Mouse (Mus musculus) spleen, adult 2 months (tissue): ENCODE data around the gene Hnrnpul1. TPM values are rescaled to one million over a fixed set of nuclear protein-coding genes. Genes with fewer than 3 reads are reported as not detected.

Experiments used
- DNase-seq, 2 experiments: peaks; one replicate each; pipeline versions ENCODE4 v3.0.0 to v3.0.0-alpha.2; 2012 to 2021; ENCODE audit warnings: low spot score in 2 of 2, low read depth in 1 of 2
- H3K27ac ChIP-seq: fragments of 200-500 bp; 2 replicates; pipeline ENCODE4 v1.5.1; 2012; ENCODE audit warnings: low read length, inconsistent platforms; ENCODE audit not compliant: insufficient read depth
- H3K27me3 ChIP-seq: fragments of 200-500 bp; 2 replicates; pipeline ENCODE4 v1.6.1; 2012; ENCODE audit warnings: mild to moderate bottlenecking, moderate library complexity, low read length, inconsistent platforms; ENCODE audit not compliant: control insufficient read depth, insufficient read depth
- H3K36me3 ChIP-seq: fragments of 200-500 bp; 2 replicates; pipeline ENCODE4 v1.6.1; 2012; ENCODE audit warnings: mild to moderate bottlenecking, low read length, inconsistent platforms; ENCODE audit not compliant: control insufficient read depth, insufficient read depth
- H3K4me1 ChIP-seq: fragments of 200-500 bp; 2 replicates; pipeline ENCODE4 v1.6.1; 2011; ENCODE audit warnings: inconsistent platforms; ENCODE audit not compliant: control insufficient read depth, insufficient read depth, insufficient read length
- H3K4me3 ChIP-seq: fragments of 200-500 bp; 2 replicates; pipeline ENCODE4 v1.5.1; 2011; ENCODE audit warnings: mild to moderate bottlenecking, inconsistent platforms; ENCODE audit not compliant: insufficient read depth, insufficient read length; ENCODE audit errors: extremely low read depth
- CTCF ChIP-seq: fragments of 200-500 bp; IDR thresholded peaks from 2 replicates; pipeline ENCODE4 v1.5.1; 2011; ENCODE audit warnings: mild to moderate bottlenecking, inconsistent platforms; ENCODE audit not compliant: insufficient read depth, insufficient read length, insufficient replicate concordance; ENCODE audit errors: extremely low read depth
- POLR2A ChIP-seq: fragments of 200-500 bp; IDR thresholded peaks from 2 replicates; pipeline ENCODE4 v1.6.1; 2011; ENCODE audit warnings: low read depth, low read length, inconsistent platforms
- WGBS: fragments of 180-500 bp; shearing (Covaris S2); methylation state at CpG from one replicate; pipeline ENCODE4 v1.1.7; 2018; 5-methylcytosine and 5-hydroxymethylcytosine counted together
- polyA plus RNA-seq: library from polyadenylated mRNA; depleted of rRNA; stranded (reverse); fragments of >200 nt; gene quantifications from 2 replicates; pipeline ENCODE4 v1.2.3, GENCODE M21; 2012

The Hnrnpul1 gene
- polyA plus RNA-seq, 1 experiment = 49.6 TPM

DNA sequence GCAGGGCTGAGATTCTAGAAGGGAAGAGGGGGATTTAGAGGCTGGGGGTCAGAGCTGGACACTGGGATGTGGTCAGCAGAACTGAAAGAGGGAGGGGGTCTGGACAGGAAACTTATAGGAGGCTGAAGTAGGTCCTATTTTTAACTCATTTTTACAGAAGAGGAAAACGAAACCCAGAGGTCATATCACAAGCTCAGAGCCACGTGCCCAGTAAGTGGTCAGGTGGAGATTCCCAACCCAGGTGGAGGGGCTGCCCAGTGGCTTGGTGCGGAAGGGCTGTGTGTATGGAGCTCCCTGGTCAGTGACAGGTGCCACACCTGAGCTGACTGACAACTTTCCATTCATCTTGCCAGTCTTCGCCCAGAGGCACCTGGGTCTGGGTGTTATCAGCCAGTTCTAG lies 32.4 kb upstream of the Hnrnpul1 start:
- TF ChIP-seq CTCF (no peak), POLR2A (no peak)
- DNase-seq = no peak
- H3K27ac ChIP-seq = peak overlapping the region; percentile 64; the same call in 1 of the 2 replicates
- H3K36me3 ChIP-seq = no peaks in the 10 kb centered on the region
- H3K27me3 ChIP-seq = peaks cover 8% of the 10 kb centered on the region; the same call in 1 of the 2 replicates
- no peak overlapping the region for H3K4me3 ChIP-seq
- WGBS = 44% methylated on average over 4 of the region's 4 CpGs
- peaks cover 2% of the 10 kb centered on the region; the same call in 1 of the 2 replicates for H3K4me1 ChIP-seq

DNA sequence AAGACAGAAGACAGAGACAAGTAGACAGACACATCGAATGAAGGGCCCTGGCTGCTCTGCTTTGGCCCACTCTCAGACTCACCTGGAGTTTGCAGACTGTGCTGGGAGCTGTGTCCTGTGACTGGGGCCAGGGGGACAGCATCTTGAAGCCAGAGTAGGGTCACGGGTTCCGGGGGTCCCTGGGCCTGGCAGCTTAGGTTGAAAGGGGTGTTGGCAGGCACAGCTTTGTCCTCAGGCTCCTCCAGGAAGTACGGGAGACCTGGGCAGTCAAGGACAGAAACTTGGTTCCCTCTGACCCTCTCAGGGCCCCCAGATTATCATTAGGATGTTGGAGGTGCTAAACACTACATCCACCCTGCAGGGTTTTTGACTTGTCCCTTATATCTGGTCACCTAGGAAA lies 31.2 kb upstream of the Hnrnpul1 start:
- TF ChIP-seq POLR2A (no peak), CTCF (no peak)
- Histone ChIP-seq H3K27ac (peak overlapping the region; percentile 47; the same call in 1 of the 2 replicates), H3K36me3 (no peaks in the 10 kb centered on the region), H3K27me3 (peaks cover 8% of the 10 kb centered on the region; the same call in 1 of the 2 replicates), H3K4me1 (peaks cover 9% of the 10 kb centered on the region), H3K4me3 (no peak overlapping the region)
- DNase-seq = no peak
- WGBS = 82% methylated on average over 4 of the region's 4 CpGs

DNA sequence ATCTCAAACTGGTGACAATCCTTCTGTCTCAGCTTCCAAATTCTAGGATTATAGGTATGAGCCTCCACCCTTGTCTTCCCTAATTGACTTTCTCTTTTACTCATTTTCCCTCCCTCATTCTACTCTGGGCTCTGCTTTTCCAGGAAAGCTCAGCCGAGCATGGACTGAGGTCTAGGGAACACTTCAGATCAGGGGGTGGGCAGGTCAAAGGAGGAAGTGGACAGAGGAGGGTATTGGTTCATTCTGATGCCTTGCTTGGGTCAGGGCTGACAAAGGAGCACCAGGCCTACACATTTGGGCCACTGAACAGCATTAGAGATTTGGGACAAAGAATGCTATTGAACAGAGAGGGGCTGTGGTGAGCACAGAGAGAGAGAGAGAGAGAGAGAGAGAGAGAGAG lies 30.3 kb upstream of the Hnrnpul1 start:
- DNase-seq = no peak
- Histone ChIP-seq H3K4me3 (no peak overlapping the region), H3K36me3 (no peaks in the 10 kb centered on the region), H3K4me1 (peaks cover 9% of the 10 kb centered on the region), H3K27ac (no peak overlapping the region), H3K27me3 (peaks cover 8% of the 10 kb centered on the region; the same call in 1 of the 2 replicates)
- whole genome bisulfite sequencing = 55% methylated on average over 1 of the region's 1 CpGs
- TF ChIP-seq POLR2A (no peak), CTCF (no peak)

DNA sequence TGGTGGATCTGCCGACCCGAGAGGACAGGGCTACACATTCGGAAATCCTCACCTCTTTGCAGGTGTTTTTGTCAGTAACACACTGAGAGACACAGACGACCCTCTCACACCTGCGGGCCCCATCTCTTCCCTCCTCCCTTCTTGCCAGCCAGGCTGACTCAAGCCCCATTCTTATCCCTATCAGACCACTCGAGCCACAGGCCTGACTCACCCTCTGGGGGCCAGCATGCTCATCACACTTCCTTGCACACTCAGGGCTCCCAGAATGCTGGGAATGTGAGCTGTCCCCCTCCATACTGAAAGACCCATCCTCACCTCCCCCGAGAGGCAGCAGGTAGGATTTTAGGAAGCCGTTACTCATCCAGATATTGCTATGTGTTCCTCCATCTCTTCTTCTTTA lies 29.2 kb upstream of the Hnrnpul1 start:
- DNase-seq = no peak
- peaks cover 6% of the 10 kb centered on the region; the same call in 1 of the 2 replicates for H3K27me3 ChIP-seq
- no peak overlapping the region for H3K27ac ChIP-seq
- TF ChIP-seq CTCF = no peak
- TF ChIP-seq POLR2A = no peak
- no peak overlapping the region for H3K4me3 ChIP-seq
- H3K4me1 ChIP-seq = peaks cover 9% of the 10 kb centered on the region
- no peaks in the 10 kb centered on the region for H3K36me3 ChIP-seq
- 70% methylated on average over 8 of the region's 8 CpGs for WGBS

DNA sequence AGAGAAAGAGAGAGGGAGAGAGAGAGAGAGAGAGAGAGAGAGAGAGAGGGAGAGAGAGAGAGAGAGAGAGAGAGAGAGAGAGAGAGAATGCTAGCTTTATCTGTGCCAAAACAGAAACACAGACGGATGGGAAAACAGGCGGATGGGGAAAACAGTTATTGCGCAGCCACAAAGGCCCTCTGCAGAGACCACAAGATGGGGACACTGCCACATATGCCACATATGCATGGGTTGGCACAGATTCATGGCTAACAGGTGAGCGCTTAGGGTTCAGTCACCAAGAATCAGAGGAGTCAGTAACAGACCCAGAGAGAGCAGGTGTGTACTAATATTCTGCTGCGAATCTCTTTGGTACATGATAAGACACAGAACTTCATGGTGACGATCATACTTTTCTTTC lies 28.2 kb upstream of the Hnrnpul1 start:
- no peak overlapping the region for H3K27ac ChIP-seq
- 27% methylated on average over 6 of the region's 6 CpGs for WGBS
- no peaks in the 10 kb centered on the region for H3K27me3 ChIP-seq
- TF ChIP-seq POLR2A = no peak
- TF ChIP-seq CTCF = no peak
- H3K4me3 ChIP-seq = no peak overlapping the region
- H3K36me3 ChIP-seq = no peaks in the 10 kb centered on the region
- peaks cover 9% of the 10 kb centered on the region for H3K4me1 ChIP-seq
- DNase-seq = no peak

DNA sequence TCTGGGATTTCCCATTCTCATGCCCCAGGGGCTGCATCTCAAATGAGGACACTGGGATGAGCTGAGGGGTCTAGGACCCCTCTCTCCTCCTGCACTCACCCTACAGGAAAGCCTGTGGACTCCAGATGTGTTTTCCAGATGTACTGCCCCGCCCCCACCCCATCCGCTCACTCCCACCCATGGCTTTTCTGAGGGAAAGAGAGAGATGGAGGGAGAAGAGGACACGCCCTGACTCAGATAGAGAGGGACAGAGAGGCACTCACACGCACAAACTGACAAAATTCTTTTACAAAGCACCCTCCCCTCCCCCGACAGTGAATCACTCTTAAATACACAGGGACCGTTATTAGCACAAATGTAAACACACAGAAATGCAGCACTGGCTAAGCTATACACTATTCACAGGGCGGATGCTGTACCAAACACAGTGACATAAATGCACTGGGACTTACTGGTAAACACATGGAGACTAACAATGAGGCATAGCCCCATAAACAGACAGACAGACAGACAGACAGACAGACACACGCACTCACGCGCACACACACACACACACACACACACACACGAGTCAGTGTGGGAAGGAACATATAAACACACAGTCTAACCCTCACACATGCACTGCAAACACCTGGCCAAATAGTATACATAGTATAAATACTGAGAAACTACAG lies 27.5 kb upstream of the Hnrnpul1 start:
- WGBS = 36% methylated on average over 11 of the region's 11 CpGs
- DNase-seq = no peak
- H3K36me3 ChIP-seq = no peaks in the 10 kb centered on the region
- H3K4me1 ChIP-seq = peaks cover 8% of the 10 kb centered on the region
- TF ChIP-seq CTCF (no peak), POLR2A (no peak)
- H3K4me3 ChIP-seq = no peak overlapping the region
- peak overlapping the region; percentile 37 for H3K27ac ChIP-seq
- no peaks in the 10 kb centered on the region for H3K27me3 ChIP-seq

DNA sequence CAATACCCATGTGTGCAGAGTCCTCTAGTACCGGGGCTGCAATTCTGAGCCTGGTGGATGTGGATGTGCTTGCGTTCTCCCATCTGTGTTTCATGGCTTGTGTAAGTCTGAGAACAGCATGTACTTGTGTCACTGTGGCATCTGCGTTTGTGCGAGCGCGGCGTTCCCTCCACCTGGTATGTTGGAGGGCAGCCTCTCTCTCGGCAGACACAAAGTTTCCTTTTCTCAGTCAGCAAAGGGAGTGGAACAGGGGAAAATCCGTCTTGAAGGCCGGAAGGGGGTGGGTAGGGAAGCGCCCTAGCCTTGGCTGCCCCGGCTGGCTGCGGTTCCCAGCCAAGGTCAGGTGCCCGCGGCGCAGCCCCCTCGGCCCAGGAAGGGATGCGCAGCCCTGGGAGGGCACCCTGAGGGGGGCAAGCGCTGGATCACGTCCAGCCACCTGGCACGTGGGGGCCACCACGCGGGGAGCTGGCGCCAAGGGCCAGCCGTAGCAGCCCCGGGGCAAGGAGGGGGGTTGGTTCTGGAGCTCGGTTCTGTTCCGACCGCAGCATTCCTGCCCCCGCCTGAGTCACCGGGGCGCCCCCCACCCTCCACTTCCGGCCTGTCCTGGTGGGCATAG lies 26.9 kb upstream of the Hnrnpul1 start:
- TF ChIP-seq POLR2A = no peak
- TF ChIP-seq CTCF = no peak
- DNase-seq = no peak
- peaks cover 7% of the 10 kb centered on the region for H3K4me1 ChIP-seq
- H3K27me3 ChIP-seq = no peaks in the 10 kb centered on the region
- peak overlapping the region; percentile 37 for H3K27ac ChIP-seq
- H3K4me3 ChIP-seq = peak overlapping the region; percentile 10; the same call in 1 of the 2 replicates
- H3K36me3 ChIP-seq = no peaks in the 10 kb centered on the region
- WGBS = 3% methylated on average over 33 of the region's 33 CpGs
